Mouse (Mus musculus) bone marrow, adult 2 months (tissue): ENCODE data around the gene Trpm7. TPM values are rescaled to one million over a fixed set of nuclear protein-coding genes. Genes with fewer than 3 reads are reported as not detected.
"Not testable (repeated sequence)": the region's sequence is repeated elsewhere in the genome, so short reads cannot be mapped to it uniquely, and the experiment has no call there.

Experiments
- H3K27ac ChIP-seq: fragments of 200-500 bp; 2 replicates; pipeline ENCODE4 v1.5.1; 2012; ENCODE audit warnings: low read depth, mild to moderate bottlenecking, control low read depth, inconsistent platforms, low read length; ENCODE audit not compliant: control insufficient read depth, poor library complexity, insufficient read depth
- H3K4me1 ChIP-seq: fragments of 200-500 bp; 2 replicates; pipeline ENCODE4 v1.6.1; 2011; ENCODE audit warnings: low read length; ENCODE audit not compliant: control insufficient read depth, insufficient read depth
- H3K4me3 ChIP-seq: fragments of 200-500 bp; replicated peaks from 2 replicates; pipeline ENCODE3; 2011; ENCODE audit warnings: mild to moderate bottlenecking, low read depth, low read length, control low read depth; ENCODE audit not compliant: control insufficient read depth
- CTCF ChIP-seq: fragments of 200-500 bp; IDR thresholded peaks from 2 replicates; pipeline ENCODE4 v1.5.1; 2011; ENCODE audit warnings: low read length, control low read depth; ENCODE audit not compliant: control insufficient read depth, insufficient read depth
- POLR2A ChIP-seq: fragments of 200-500 bp; IDR thresholded peaks from 2 replicates; pipeline ENCODE4 v1.6.1; 2011; ENCODE audit warnings: low read depth, mild to moderate bottlenecking, control low read depth, low read length, borderline replicate concordance; ENCODE audit not compliant: control insufficient read depth
- WGBS: fragments of 180-500 bp; shearing (Covaris S2); methylation state at CpG from one replicate; pipeline ENCODE4 v1.1.7; 2018; 5-methylcytosine and 5-hydroxymethylcytosine counted together
- polyA plus RNA-seq: library from polyadenylated mRNA; stranded (reverse); fragments of >200 nt; gene quantifications from 2 replicates; pipeline ENCODE4 v1.2.4, GENCODE M21; 2011; ENCODE audit warnings: low replicate concordance; ENCODE audit not compliant: missing spikeins, insufficient read depth, insufficient read length

Trpm7 gene
- polyA plus RNA-seq, 1 experiment = 14.1 TPM

DNA sequence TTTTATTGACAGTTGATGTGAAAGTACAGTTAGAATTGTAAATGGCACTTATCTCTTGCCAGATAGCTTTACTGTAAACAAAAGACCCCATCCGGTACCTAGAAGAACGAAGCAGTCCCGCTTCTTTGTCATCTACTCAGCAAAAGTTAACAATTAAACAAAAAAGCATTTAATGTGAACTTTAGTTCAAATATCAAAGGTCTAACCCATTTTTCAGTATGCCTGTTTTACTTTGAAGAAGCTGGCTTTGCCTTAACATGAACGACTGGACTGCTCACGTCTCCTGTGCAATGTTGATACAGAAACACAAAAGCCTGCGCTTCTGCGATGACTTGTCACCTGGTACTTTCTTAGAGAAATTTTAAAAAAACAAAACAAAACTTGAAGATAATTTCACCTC lies 16.3 kb upstream of the Trpm7 start:
- Histone ChIP-seq H3K4me3 (no peak overlapping the region), H3K27ac (no peak overlapping the region), H3K4me1 (no peaks in the 10 kb centered on the region)
- TF ChIP-seq POLR2A = no peak
- TF ChIP-seq CTCF = no peak
- 93% methylated on average over 7 of the region's 7 CpGs for WGBS

DNA sequence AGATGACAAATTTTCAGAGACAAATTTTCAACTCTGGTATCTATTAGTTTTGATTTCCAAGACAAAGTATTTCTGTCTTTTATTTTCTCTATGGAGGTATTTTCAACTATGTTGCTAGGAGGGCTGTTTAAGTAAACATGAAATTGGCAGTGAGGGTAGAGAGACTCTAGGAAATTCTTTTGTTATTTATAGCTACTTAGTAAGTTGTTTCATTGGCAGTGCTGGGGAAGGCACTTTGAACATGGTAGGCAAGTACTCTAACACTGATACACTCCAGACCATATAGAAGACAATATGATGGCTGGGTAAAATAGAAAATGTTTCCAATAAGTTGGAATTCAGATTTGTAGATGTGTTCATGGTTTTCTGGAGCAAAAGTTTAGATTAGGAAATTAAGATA lies 15.7 kb upstream of the Trpm7 start:
- Histone ChIP-seq H3K4me3 (no peak overlapping the region), H3K27ac (no peak overlapping the region), H3K4me1 (no peaks in the 10 kb centered on the region)
- TF ChIP-seq CTCF (no peak), POLR2A (no peak)

GRCm38 (mm10) chr2:126887141-126887540 lies 11.1 kb upstream of the Trpm7 start:
- Histone ChIP-seq H3K27ac (no peak overlapping the region), H3K4me3 (no peak overlapping the region), H3K4me1 (no peaks in the 10 kb centered on the region)
- WGBS = 87% methylated on average over 3 of the region's 3 CpGs
- TF ChIP-seq POLR2A (no peak), CTCF (no peak)

DNA sequence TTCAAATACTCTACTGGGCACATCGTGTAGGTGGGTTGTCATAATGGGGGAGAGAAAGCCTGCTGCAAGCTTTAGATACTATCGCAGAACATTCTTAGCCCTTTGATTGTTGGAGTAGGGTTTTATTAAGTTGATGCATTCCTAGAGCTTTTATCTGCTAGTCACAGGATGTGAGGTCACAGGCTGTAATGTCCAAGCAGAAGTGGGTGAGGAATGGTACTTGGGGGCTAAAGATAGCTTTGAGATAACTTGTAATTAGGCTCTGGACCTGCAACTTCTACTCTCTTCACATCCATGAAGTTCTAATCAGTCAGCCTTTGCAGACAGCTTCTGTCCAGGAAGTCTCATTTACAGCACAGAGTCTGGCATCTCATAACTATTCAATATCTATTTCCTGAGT lies 9.8 kb upstream of the Trpm7 start:
- H3K4me3 ChIP-seq = no peak overlapping the region
- H3K27ac ChIP-seq = no peak overlapping the region
- TF ChIP-seq CTCF (no peak), POLR2A (no peak)
- 62% methylated on average over 2 of the region's 2 CpGs for WGBS
- no peaks in the 10 kb centered on the region for H3K4me1 ChIP-seq

- WGBS = 49% methylated on average over 2 of the region's 2 CpGs
- H3K27ac ChIP-seq, H3K4me3 ChIP-seq, H3K4me1 ChIP-seq: not testable (repeated sequence)
These were observed 6.7 kb upstream of the Trpm7 start for GRCm38 (mm10) chr2:126882711-126883110.

DNA sequence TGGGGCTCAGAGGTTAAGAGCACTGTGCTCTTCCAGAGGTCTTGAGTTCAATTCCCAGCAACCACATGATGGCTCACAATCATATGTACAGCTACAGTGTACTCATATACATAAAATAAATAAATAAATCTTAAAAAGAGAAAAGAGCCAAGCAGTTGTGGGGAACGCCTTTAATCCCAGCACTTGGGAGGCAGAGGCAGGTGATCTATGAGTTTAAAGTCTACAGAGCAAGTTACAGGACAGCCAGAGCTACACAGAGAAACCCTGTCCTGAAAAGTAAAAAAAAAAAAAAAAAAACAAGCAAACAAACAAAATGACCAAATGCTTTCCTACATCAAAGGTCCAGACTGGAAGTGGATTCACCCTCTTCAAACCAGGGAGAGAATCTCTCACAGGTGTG lies 2.0 kb upstream of the Trpm7 start:
- Histone ChIP-seq H3K4me1 (no peaks in the 10 kb centered on the region), H3K4me3 (no peak overlapping the region), H3K27ac (no peak overlapping the region)
- TF ChIP-seq POLR2A = no peak
- TF ChIP-seq CTCF = no peak
- 88% methylated on average over 1 of the region's 1 CpGs for WGBS

GRCm38 (mm10) chr2:126875516-126875835 lies 554 bp downstream of the Trpm7 start:
- no peak for TF ChIP-seq POLR2A
- TF ChIP-seq CTCF = no peak
- peak overlapping the region; percentile 90 for H3K4me3 ChIP-seq
- WGBS = under 1% methylated on average over 18 of the region's 18 CpGs
- H3K4me1 ChIP-seq = no peaks in the 10 kb centered on the region
- peak overlapping the region; percentile 99 for H3K27ac ChIP-seq

DNA sequence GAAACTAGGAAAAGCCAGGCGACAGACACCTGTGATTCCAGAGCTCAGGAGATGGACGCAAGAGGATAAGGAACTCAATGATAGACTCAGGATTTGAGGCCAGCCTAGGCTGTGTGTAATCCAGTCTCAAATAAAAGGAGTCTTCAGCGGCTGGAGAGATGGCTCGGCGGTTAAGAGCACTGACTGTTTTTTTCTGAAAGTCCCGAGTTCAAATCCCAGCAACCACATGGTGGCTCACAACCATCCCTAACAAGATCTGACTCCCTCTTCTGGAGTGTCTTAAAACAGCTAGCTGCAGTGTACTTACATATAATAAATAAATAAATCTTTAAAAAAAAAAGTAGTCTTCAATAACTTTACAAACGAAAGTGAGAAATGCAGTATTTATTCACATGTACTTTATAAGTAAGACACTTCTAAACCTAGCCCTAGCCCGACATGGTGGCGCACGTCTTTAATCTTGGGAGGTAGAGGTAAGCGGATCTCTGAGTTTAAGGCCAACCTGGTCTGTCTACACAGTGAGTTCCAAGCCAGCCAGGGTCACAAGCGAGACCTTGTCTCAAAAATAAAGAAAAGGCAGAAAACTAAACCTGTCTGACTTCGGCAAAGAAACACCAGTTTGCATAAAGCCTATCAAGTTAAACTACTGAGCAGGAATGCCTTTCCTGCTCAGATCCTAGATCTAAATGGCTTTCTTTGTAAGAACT lies 1.1 kb downstream of the Trpm7 start:
- H3K4me3 ChIP-seq = peak overlapping the region; percentile 90
- no peaks in the 10 kb centered on the region for H3K4me1 ChIP-seq
- TF ChIP-seq POLR2A (no peak), CTCF (no peak)
- WGBS = 20% methylated on average over 13 of the region's 13 CpGs
- H3K27ac ChIP-seq = peak overlapping the region; percentile 99

GRCm38 (mm10) chr2:126866301-126866700 lies 9.7 kb downstream of the Trpm7 start:
- no peak for TF ChIP-seq POLR2A
- no peak for TF ChIP-seq CTCF
- WGBS = 71% methylated on average over 1 of the region's 1 CpGs
- H3K4me1 ChIP-seq = no peaks in the 10 kb centered on the region
- H3K4me3 ChIP-seq = no peak overlapping the region
- no peak overlapping the region for H3K27ac ChIP-seq
